Mouse (Mus musculus) limb, embryonic 12.5 days (tissue): ENCODE data around the gene Fam131a. TPM values are rescaled to one million over a fixed set of nuclear protein-coding genes. Genes with fewer than 3 reads are reported as not detected.

ENCODE experiments used
- ATAC-seq: fragments of 200-750 bp; cut with Nextera tagmentation; 2 replicates; pipeline ENCODE4 v1.8.0; 2017; ENCODE audit warnings: low read depth, moderate TSS enrichment; ENCODE audit not compliant: insufficient number of reproducible peaks, insufficient read depth, low FRiP score, low TSS enrichment
- H3K27ac ChIP-seq: fragments of 300-500 bp; sonication (generic); 2 replicates; pipeline ENCODE4 v1.5.1; 2016; ENCODE audit warnings: mild to moderate bottlenecking, moderate library complexity
- H3K27me3 ChIP-seq: fragments of 300-500 bp; sonication (generic); 2 replicates; pipeline ENCODE4 v1.6.1; 2016; ENCODE audit warnings: mild to moderate bottlenecking, moderate library complexity
- H3K36me3 ChIP-seq: fragments of 300-500 bp; sonication (generic); 2 replicates; pipeline ENCODE4 v1.6.1; 2016; ENCODE audit warnings: mild to moderate bottlenecking, moderate library complexity
- H3K4me1 ChIP-seq: fragments of 300-500 bp; sonication (generic); replicated peaks from 2 replicates; pipeline ENCODE4 v1.6.1; 2016
- H3K4me2 ChIP-seq: fragments of 300-500 bp; sonication (generic); 2 replicates; pipeline ENCODE4 v1.6.1; 2016; ENCODE audit warnings: mild to moderate bottlenecking, moderate library complexity
- H3K4me3 ChIP-seq: fragments of 300-500 bp; sonication (generic); replicated peaks from 2 replicates; pipeline ENCODE4 v1.5.1; 2016; ENCODE audit warnings: mild to moderate bottlenecking
- H3K9ac ChIP-seq: fragments of 300-500 bp; sonication (generic); replicated peaks from 2 replicates; pipeline ENCODE4 v1.6.1; 2016; ENCODE audit warnings: mild to moderate bottlenecking, moderate library complexity
- H3K9me3 ChIP-seq: fragments of 300-500 bp; sonication (generic); 2 replicates; pipeline ENCODE4 v1.6.1; 2016; ENCODE audit warnings: mild to moderate bottlenecking, moderate library complexity
- WGBS: fragments of 180-500 bp; shearing (Covaris S2); methylation state at CpG from one replicate; pipeline ENCODE4 v1.1.7; 2016; 5-methylcytosine and 5-hydroxymethylcytosine counted together
- polyA plus RNA-seq: library from polyadenylated mRNA; unstranded; fragments of >200 nt; fragmentation: Nextera tagmentation; extraction: Ambion mirVana; gene quantifications from 2 replicates; pipeline ENCODE4 v1.2.1, GENCODE M21; 2016

The Fam131a gene
- polyA plus RNA-seq, 1 experiment from 2014 or later: 5.3 TPM

- Histone ChIP-seq H3K4me3 (peak overlapping the region; percentile 72), H3K9ac (peak overlapping the region; percentile 78), H3K9me3 (no peaks in the 10 kb centered on the region), H3K4me2 (peak overlapping the region; percentile 99), H3K27ac (peak overlapping the region; percentile 75), H3K4me1 (peaks cover 32% of the 10 kb centered on the region), H3K27me3 (peaks cover 49% of the 10 kb centered on the region), H3K36me3 (peaks cover 12% of the 10 kb centered on the region; the same call in 1 of the 2 replicates)
- under 1% methylated on average over 29 of the region's 30 CpGs for WGBS
- ATAC-seq: peak; percentile 16; the same call in 1 of the 2 replicates
Measured at GRCm38 (mm10) chr16:20732251-20732924, 39.3 kb downstream of the Fam131a start.

GRCm38 (mm10) chr16:20732925-20733730 is 40.1 kb downstream of the Fam131a start, which contains the start of gene Chrd:
Gene Chrd (plus strand): TSS chr16:20733127.
- Histone ChIP-seq H3K27me3 (peaks cover 56% of the 10 kb centered on the region), H3K9ac (peak within 1 kb of the TSS; percentile 78), H3K36me3 (peaks cover 12% of the 10 kb centered on the region; the same call in 1 of the 2 replicates), H3K4me3 (peak within 1 kb of the TSS; percentile 72), H3K9me3 (no peaks in the 10 kb centered on the region), H3K27ac (peak within 1 kb of the TSS; percentile 75), H3K4me1 (peaks cover 32% of the 10 kb centered on the region), H3K4me2 (peak within 1 kb of the TSS; percentile 99)
- whole genome bisulfite sequencing: 1% methylated on average over 58 of the region's 70 CpGs
- peak; percentile 81 for ATAC-seq

GRCm38 (mm10) chr16:20733731-20734730 is 41.0 kb downstream of the Fam131a start, which contains the start of gene Thpo:
Gene Thpo (minus strand): TSS chr16:20734511.
- H3K27me3 ChIP-seq: peaks cover 61% of the 10 kb centered on the region
- peak within 1 kb of the TSS; percentile 78 for H3K9ac ChIP-seq
- WGBS: 2% methylated on average over 45 of the region's 45 CpGs

DNA sequence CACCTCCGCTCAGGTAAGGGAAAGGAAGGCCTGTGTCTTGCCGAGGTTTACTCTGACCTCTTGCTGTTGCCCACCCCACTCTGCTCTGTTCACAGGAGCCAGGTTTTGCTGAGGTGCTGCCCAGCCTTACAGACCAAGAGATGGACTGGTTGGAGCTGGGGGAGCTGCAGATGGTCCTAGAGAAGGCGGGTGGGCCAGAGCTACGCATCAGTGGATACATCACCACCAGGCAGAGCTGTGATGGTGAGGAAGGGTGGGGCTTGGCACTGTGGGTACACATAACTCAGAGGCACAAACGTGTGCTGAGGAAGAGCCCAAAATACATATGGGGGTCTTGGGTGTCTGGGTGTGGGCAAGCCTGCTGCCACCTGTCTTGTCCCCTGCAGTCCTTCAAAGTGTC is 42.6 kb downstream of the Fam131a start:
- no peaks in the 10 kb centered on the region for H3K9me3 ChIP-seq
- H3K9ac ChIP-seq: no peak overlapping the region
- peaks cover 24% of the 10 kb centered on the region for H3K4me1 ChIP-seq
- no peak overlapping the region for H3K4me2 ChIP-seq
- 72% methylated on average over 5 of the region's 5 CpGs for WGBS
- no peak for ATAC-seq
- H3K4me3 ChIP-seq: no peak overlapping the region
- H3K27me3 ChIP-seq: peaks cover 61% of the 10 kb centered on the region
- peaks cover 12% of the 10 kb centered on the region; the same call in 1 of the 2 replicates for H3K36me3 ChIP-seq
- H3K27ac ChIP-seq: no peak overlapping the region

More at GRCm38 (mm10) chr16:20733731-20734730, 41.0 kb downstream of the Fam131a start, which contains the start of gene Thpo:
- ATAC-seq: no peak
- 0 out of 2 replicates have a peak within 1 kb of the TSS, but pooled peaks have one; percentile 75 for H3K27ac ChIP-seq
- H3K4me1 ChIP-seq: peaks cover 32% of the 10 kb centered on the region
- peak within 1 kb of the TSS; percentile 72 for H3K4me3 ChIP-seq
- H3K9me3 ChIP-seq: no peaks in the 10 kb centered on the region
- H3K4me2 ChIP-seq: peak within 1 kb of the TSS; percentile 99
- peaks cover 12% of the 10 kb centered on the region; the same call in 1 of the 2 replicates for H3K36me3 ChIP-seq

DNA sequence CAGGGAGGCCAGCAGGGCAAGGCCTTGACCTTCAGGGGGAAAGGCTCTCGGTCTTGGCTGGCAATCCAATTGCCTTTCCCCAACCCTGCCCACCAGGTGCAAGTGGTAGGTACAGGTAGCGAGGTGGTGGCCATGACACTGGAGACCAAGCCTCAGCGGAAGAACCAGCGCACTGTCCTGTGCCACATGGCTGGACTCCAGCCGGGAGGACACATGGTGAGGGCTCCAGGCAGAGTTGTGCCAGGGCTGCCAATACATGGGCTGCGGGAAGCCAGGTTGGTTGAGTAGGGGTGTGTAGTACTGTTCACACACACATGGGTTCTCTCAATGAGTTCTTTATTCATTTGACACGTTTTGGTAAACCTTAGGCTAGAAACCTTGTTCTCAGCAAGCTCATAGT is 43.1 kb downstream of the Fam131a start:
- H3K4me1 ChIP-seq: peaks cover 24% of the 10 kb centered on the region
- no peak overlapping the region for H3K4me2 ChIP-seq
- H3K36me3 ChIP-seq: peaks cover 12% of the 10 kb centered on the region; the same call in 1 of the 2 replicates
- 91% methylated on average over 7 of the region's 7 CpGs for WGBS
- no peaks in the 10 kb centered on the region for H3K9me3 ChIP-seq
- H3K27ac ChIP-seq: no peak overlapping the region
- ATAC-seq: no peak
- H3K9ac ChIP-seq: no peak overlapping the region
- H3K27me3 ChIP-seq: peaks cover 61% of the 10 kb centered on the region
- H3K4me3 ChIP-seq: no peak overlapping the region

DNA sequence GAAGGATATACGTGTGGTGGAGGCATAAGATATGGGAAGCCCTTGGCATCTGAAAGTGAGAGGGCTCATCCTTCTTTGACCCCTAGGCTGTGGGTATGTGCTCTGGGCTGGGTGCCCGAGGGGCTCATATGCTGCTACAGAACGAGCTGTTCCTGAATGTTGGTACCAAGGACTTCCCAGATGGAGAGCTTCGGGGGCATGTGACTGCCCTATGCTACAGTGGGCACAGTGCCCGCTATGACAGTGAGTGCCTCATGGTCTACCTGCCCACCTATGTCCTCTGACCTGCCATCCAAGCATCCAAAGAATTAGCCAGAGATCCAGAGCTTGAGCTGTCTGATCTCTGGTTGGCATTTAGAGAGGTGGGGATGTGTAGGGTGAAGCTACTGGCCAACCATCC is 43.8 kb downstream of the Fam131a start:
- 86% methylated on average over 5 of the region's 5 CpGs for WGBS
- Histone ChIP-seq H3K4me3 (no peak overlapping the region), H3K36me3 (peaks cover 14% of the 10 kb centered on the region; the same call in 1 of the 2 replicates), H3K4me1 (peaks cover 24% of the 10 kb centered on the region), H3K4me2 (no peak overlapping the region), H3K9ac (no peak overlapping the region), H3K9me3 (no peaks in the 10 kb centered on the region), H3K27me3 (peaks cover 55% of the 10 kb centered on the region), H3K27ac (no peak overlapping the region)
- ATAC-seq: no peak

DNA sequence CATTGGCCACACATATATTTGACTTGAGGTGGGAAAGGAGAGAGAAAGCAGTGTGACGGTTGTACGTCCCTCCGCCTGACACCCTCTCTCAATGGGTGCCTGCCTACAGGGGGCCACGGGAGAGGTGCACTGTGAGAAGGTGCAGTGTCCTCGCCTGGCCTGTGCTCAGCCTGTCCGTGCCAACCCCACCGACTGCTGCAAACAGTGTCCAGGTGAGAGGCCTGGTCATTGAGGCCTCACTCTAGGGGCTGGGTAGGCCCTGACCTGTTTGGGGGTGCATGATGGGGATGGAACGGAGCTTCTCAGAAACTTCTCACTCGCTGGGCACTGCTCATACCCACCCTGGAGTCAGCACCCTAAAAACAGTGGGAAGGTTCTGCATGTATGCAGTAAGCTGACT is 46.8 kb downstream of the Fam131a start:
- 94% methylated on average over 9 of the region's 9 CpGs for WGBS

DNA sequence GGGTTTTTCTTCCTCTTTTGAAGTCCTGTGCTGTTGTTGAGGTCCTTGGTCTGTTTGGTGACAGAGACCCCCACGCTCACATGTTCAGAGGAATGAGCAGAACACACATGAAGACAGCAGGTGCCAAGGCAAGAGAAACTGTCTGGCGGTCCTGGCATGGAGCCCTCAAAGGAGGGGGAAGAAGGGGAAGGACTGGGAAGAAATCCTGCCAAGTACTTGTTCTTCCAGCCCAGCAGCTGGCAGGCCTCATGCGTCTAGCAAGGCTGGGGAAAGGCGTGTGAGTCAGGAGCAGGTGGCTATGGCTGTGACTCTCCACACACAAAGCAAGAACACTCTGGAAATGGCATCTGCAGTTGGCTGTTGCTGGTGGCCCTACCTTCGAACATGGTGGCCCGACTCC is 53.6 kb downstream of the Fam131a start:
- Histone ChIP-seq H3K27me3 (peaks cover 3% of the 10 kb centered on the region; the same call in 1 of the 2 replicates), H3K9me3 (no peaks in the 10 kb centered on the region), H3K9ac (no peak overlapping the region), H3K4me2 (no peak overlapping the region), H3K4me1 (peaks cover 9% of the 10 kb centered on the region), H3K27ac (no peak overlapping the region), H3K36me3 (0 out of 2 replicates have a peak, but pooled peaks cover 4% of the 10 kb centered on the region), H3K4me3 (no peak overlapping the region)
- no peak for ATAC-seq
- 82% methylated on average over 6 of the region's 6 CpGs for WGBS

More for the DNA sequence above, 46.8 kb downstream of the Fam131a start:
- Histone ChIP-seq H3K4me1 (no peaks in the 10 kb centered on the region), H3K36me3 (peaks cover 16% of the 10 kb centered on the region; the same call in 1 of the 2 replicates), H3K9ac (no peak overlapping the region), H3K27me3 (peaks cover 31% of the 10 kb centered on the region), H3K4me3 (no peak overlapping the region), H3K27ac (no peak overlapping the region), H3K4me2 (no peak overlapping the region), H3K9me3 (no peaks in the 10 kb centered on the region)
- 0 out of 2 replicates have a peak, but pooled peaks have one; percentile 9 for ATAC-seq

GRCm38 (mm10) chr16:20750518-20750917 is 57.5 kb downstream of the Fam131a start:
- H3K36me3 ChIP-seq: no peaks in the 10 kb centered on the region
- no peak overlapping the region for H3K9ac ChIP-seq
- ATAC-seq: no peak
- H3K4me3 ChIP-seq: no peak overlapping the region
- H3K4me1 ChIP-seq: peaks cover 9% of the 10 kb centered on the region
- peaks cover 3% of the 10 kb centered on the region; the same call in 1 of the 2 replicates for H3K27me3 ChIP-seq
- 27% methylated on average over 8 of the region's 8 CpGs for WGBS
- no peaks in the 10 kb centered on the region for H3K9me3 ChIP-seq
- no peak overlapping the region; the same call in 1 of the 2 replicates for H3K27ac ChIP-seq
- H3K4me2 ChIP-seq: peak overlapping the region; percentile 23; the same call in 1 of the 2 replicates
